Mouse (Mus musculus) E14TG2a.4 (cell line): ENCODE measurements around the gene Ascc2.

Source experiments
- H3K27me3 ChIP-seq: 2 replicates; pipeline ENCODE4 v1.6.1; 2014; ENCODE audit warnings: low read length, control low read depth; ENCODE audit not compliant: insufficient read depth
- H3K36me3 ChIP-seq: 2 replicates; pipeline ENCODE4 v1.6.1; 2014; ENCODE audit warnings: low read length, control low read depth; ENCODE audit not compliant: insufficient read depth
- H3K4me1 ChIP-seq: replicated peaks from 2 replicates; pipeline ENCODE4 v1.6.1; 2014; ENCODE audit warnings: low read depth, low read length, control low read depth
- H3K4me3 ChIP-seq: replicated peaks from 2 replicates; pipeline ENCODE4 v1.5.1; 2014; ENCODE audit warnings: mild to moderate bottlenecking, low read length
- H3K9me3 ChIP-seq: 2 replicates; pipeline ENCODE4 v1.6.1; 2014; ENCODE audit warnings: low read length, control low read depth
- CTCF ChIP-seq: conservative IDR thresholded peaks from 2 replicates; pipeline ENCODE4 v1.5.1; 2014; ENCODE audit warnings: low read length
- NANOG ChIP-seq: IDR thresholded peaks from 2 replicates; pipeline ENCODE4 v1.6.1; 2014; ENCODE audit warnings: borderline replicate concordance, low read length, mixed read lengths
- POU5F1 ChIP-seq: IDR thresholded peaks from 2 replicates; pipeline ENCODE4 v1.6.1; 2014; ENCODE audit warnings: low read length, borderline replicate concordance

Gene Ascc2

DNA sequence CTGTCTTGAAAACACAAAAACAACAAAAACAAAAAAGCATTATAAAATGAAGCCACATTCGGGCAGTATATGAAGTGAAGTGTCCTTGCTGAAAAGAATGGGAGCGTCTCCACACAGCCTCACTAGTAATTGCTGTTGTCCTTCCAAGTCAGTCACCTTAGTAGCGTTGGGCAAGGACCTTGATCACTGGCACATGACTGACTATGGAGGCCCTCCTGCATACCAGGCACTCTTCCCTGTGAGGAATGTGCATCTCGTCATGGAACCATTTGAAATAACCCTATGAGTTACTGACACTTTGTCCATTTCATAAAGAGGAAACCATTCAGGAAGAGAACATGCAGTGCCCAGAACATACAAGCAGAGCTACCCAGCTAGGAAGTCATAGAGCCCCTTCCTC is 34.2 kb downstream of the Ascc2 start:
- Histone ChIP-seq H3K4me3 (no peak overlapping the region), H3K36me3 (peaks cover 97% of the 10 kb centered on the region), H3K9me3 (peaks cover 16% of the 10 kb centered on the region), H3K4me1 (peaks cover 21% of the 10 kb centered on the region), H3K27me3 (no peaks in the 10 kb centered on the region)
- no peak for TF ChIP-seq POU5F1

DNA sequence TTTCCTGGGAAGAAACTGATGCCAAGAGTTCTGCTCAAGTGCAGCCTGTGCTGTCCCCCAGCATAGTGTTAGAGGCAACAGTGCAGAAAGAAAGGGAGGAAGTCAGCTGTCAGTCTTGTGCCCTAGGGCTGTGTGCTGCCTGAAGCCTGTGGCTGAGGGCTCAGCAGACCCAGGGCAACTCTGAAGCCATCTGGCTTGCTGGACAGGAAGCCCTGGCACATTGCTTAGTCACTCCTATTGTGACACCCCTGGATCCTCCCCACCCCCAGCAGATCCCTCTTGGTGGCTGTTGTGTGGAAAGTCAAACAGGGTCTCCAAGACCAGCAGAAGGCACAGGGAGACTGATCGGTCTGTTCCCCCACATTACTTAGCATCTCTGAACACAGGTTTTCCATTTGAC is 37.0 kb downstream of the Ascc2 start:
- Histone ChIP-seq H3K4me3 (no peak overlapping the region), H3K36me3 (peaks cover 90% of the 10 kb centered on the region), H3K4me1 (peaks cover 44% of the 10 kb centered on the region), H3K9me3 (no peaks in the 10 kb centered on the region), H3K27me3 (no peaks in the 10 kb centered on the region)
- TF ChIP-seq POU5F1 = no peak
- TF ChIP-seq CTCF = no peak
- TF ChIP-seq NANOG = no peak

GRCm38 (mm10) chr11:4675126-4675562 is 37.6 kb downstream of the Ascc2 start:
- no peaks in the 10 kb centered on the region for H3K27me3 ChIP-seq
- H3K4me1 ChIP-seq = peaks cover 46% of the 10 kb centered on the region
- H3K9me3 ChIP-seq = no peaks in the 10 kb centered on the region
- H3K36me3 ChIP-seq = peaks cover 91% of the 10 kb centered on the region
- no peak overlapping the region for H3K4me3 ChIP-seq
- TF ChIP-seq NANOG (no peak), CTCF (no peak), POU5F1 (no peak)

DNA sequence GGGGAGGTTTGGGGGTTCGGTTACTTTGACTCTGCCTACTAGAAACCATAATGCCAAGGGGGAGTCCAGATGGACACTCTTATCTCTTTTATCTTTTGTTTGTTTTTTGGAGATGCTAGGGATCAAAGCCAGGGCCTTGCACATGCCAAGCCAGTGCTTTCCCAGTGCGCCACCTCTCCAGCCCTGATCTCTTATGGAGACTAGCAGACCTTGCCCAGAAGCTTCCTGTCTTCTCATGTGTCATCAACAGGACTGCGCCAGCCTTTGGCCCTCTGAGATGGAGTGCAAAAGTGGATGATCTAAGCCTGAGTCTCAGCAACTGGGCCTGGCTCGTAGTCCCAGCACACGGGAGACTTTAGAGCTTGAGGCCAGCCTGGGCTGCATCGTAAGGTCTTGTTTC is 38.1 kb downstream of the Ascc2 start:
- H3K4me1 ChIP-seq = peaks cover 46% of the 10 kb centered on the region
- H3K9me3 ChIP-seq = no peaks in the 10 kb centered on the region
- no peak overlapping the region for H3K4me3 ChIP-seq
- H3K27me3 ChIP-seq = no peaks in the 10 kb centered on the region
- no peak for TF ChIP-seq NANOG
- TF ChIP-seq CTCF = no peak
- TF ChIP-seq POU5F1 = no peak
- peaks cover 91% of the 10 kb centered on the region for H3K36me3 ChIP-seq

DNA sequence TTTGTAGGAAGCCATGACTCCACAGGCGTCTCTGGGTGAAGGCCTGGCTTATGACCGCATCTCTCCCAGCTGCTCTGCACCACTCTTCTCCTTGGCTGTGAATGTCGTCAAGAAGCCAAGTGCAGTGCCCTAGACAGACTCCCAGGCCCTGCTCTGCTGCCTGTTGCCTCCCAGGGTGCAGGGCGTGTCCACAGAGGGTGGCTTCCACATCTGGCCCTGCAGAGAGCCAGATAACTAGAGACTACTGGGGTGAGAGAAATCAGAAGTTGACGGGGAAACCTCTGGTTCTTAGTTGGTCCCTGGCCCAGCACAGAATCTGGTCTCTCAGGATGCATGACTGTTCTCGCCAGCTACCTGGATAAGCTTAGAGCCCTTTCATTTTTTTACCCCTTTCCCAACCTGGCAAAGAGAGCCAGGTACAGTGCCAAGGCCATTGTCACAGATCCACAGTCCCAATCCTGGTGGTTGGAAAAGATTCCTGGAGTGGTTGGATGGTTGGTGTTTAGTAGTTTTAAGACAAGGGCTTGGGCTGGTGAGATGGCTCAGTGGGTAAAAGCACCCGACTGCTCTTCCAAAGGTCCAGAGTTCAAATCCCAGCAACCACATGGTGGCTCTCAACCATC is 39.8 kb downstream of the Ascc2 start:
- peaks cover 91% of the 10 kb centered on the region for H3K36me3 ChIP-seq
- TF ChIP-seq POU5F1 (no peak), CTCF (no peak), NANOG (no peak)
- H3K9me3 ChIP-seq = no peaks in the 10 kb centered on the region
- H3K27me3 ChIP-seq = no peaks in the 10 kb centered on the region
- H3K4me3 ChIP-seq = no peak overlapping the region
- H3K4me1 ChIP-seq = peaks cover 49% of the 10 kb centered on the region

DNA sequence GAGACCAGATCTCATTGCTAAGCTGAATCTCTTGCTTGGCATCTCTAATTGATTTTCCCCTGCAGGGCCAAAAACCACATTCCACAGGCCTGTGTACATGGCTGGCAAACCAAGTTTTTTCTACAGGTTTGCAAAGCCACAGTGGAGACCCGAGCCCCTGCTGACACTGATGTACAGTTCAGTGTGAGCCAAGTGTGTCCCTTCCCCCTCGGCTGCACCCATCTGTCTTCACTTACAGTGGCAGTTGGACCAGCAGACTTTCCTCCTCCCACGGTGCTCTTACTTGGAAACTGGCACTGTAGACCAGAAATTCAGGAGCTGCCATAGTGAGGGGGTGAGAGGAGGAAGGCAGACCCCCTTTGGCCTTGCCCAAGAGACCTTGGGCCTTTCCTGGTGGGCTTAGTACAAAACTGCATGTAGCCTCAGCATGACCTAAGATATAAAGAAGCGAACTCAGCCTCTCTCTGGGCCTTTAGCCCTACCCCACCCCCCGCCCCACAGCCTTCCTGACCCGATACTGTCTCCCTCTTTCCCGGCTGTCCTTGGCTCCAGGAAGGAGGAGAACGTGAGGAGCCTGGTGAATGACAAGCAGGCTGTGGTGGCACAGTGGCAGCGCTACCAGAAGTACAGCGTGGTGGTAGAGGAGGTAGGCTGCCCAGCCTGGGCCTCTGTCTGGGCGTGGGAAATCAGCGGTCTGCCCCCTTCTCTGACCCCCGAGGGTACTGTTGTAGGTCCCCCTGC is 41.3 kb downstream of the Ascc2 start:
- H3K4me1 ChIP-seq = peaks cover 55% of the 10 kb centered on the region
- H3K27me3 ChIP-seq = no peaks in the 10 kb centered on the region
- H3K9me3 ChIP-seq = no peaks in the 10 kb centered on the region
- H3K4me3 ChIP-seq = no peak overlapping the region
- peaks cover 91% of the 10 kb centered on the region for H3K36me3 ChIP-seq
- no peak for TF ChIP-seq POU5F1
- no peak for TF ChIP-seq CTCF

GRCm38 (mm10) chr11:4679441-4679832 is 41.9 kb downstream of the Ascc2 start:
- Histone ChIP-seq H3K27me3 (no peaks in the 10 kb centered on the region), H3K4me1 (peaks cover 61% of the 10 kb centered on the region), H3K9me3 (no peaks in the 10 kb centered on the region), H3K36me3 (peaks cover 91% of the 10 kb centered on the region), H3K4me3 (no peak overlapping the region)
- TF ChIP-seq CTCF = no peak
- no peak for TF ChIP-seq POU5F1
- no peak for TF ChIP-seq NANOG

DNA sequence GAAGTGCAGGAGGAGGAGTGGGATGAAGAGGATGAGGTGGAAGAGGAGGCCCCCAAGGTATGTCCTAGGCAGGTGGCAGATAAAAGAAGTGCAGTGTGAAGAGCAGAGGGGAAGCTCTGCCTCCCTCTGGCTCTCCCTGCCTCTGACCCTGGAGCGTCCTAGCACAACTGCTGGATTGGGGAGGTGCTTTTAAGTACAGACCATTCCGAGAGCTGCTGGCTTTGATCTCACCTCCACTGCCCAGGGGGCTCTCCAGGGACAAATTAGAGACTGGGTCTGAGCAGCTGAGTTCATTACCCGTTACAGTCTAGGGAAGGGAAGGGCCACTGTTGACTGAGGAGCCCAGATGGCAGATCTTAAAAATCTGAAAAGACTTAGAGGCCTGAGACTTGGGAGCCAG is 42.6 kb downstream of the Ascc2 start:
- Histone ChIP-seq H3K36me3 (peaks cover 90% of the 10 kb centered on the region), H3K4me1 (peaks cover 63% of the 10 kb centered on the region), H3K4me3 (no peak overlapping the region), H3K9me3 (no peaks in the 10 kb centered on the region), H3K27me3 (no peaks in the 10 kb centered on the region)
- no peak for TF ChIP-seq POU5F1
- no peak for TF ChIP-seq NANOG
- no peak for TF ChIP-seq CTCF

DNA sequence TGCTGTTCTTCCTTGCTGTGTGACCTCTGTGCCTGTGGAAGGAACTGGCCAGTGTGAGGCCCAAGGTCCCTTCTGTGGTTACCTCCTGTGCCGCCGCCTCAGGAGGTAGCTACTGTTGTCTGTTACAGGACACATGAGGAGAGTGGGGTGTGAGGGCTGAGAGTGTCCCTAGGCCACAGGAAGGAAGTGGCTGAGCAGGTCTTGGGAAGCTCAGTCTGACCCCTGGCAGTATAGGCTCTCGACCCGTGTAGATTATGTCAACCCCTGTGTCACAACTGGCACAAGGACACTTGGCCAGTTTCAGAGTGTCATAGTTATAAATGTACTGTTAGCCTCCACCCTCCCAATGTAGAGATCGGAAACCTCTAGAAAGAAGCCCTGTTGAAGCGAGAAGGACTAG is 46.0 kb downstream of the Ascc2 start:
- H3K36me3 ChIP-seq = peaks cover 62% of the 10 kb centered on the region
- no peak for TF ChIP-seq NANOG
- no peak for TF ChIP-seq POU5F1
- TF ChIP-seq CTCF = no peak
- peaks cover 50% of the 10 kb centered on the region for H3K4me1 ChIP-seq
- H3K27me3 ChIP-seq = no peaks in the 10 kb centered on the region
- no peak overlapping the region for H3K4me3 ChIP-seq
- no peaks in the 10 kb centered on the region for H3K9me3 ChIP-seq
